Mouse (Mus musculus) lung, postnatal 10 days (tissue): Measurements from ENCODE around the gene Pgm3.
A peak's percentile ranks its signal among the peaks of the same experiment; 100 is the strongest.
"Not testable (repeated sequence)": the region's sequence is repeated elsewhere in the genome, so short reads cannot be mapped to it uniquely, and the experiment has no call there.

Experiments
- DNase-seq: peaks from one replicate; pipeline ENCODE4 v3.0.0; 2021

Pgm3 gene

GRCm38 (mm10) chr9:86571540-86572135 lies at the start of gene Pgm3, which contains the start of gene Rwdd2a:
TSS of gene Pgm3 (minus strand) at chr9:86571842.
TSS of gene Rwdd2a (plus strand) at chr9:86571991.
- peak; percentile 97 for DNase-seq

- no peak for DNase-seq
These were observed 47.9 kb upstream of the Pgm3 start for GRCm38 (mm10) chr9:86619341-86620139.

- DNase-seq = peak; percentile 48
These were observed 46.3 kb upstream of the Pgm3 start for GRCm38 (mm10) chr9:86617837-86618492.

- DNase-seq = no peak
These were observed 44.1 kb upstream of the Pgm3 start for GRCm38 (mm10) chr9:86615765-86616164.

GRCm38 (mm10) chr9:86612091-86612490 lies 40.4 kb upstream of the Pgm3 start:
- DNase-seq = no peak

- peak; percentile 80 for DNase-seq
These were observed 34.1 kb upstream of the Pgm3 start for GRCm38 (mm10) chr9:86605776-86606175.

- DNase-seq = no peak
These were observed 28.2 kb upstream of the Pgm3 start for GRCm38 (mm10) chr9:86599723-86600303.

GRCm38 (mm10) chr9:86596983-86597382 lies 25.3 kb upstream of the Pgm3 start:
- DNase-seq = not testable (repeated sequence)

GRCm38 (mm10) chr9:86594357-86594767 lies 22.7 kb upstream of the Pgm3 start:
- peak; percentile 32 for DNase-seq

GRCm38 (mm10) chr9:86592676-86593668 lies 21.3 kb upstream of the Pgm3 start:
- no peak for DNase-seq

GRCm38 (mm10) chr9:86587019-86587795 lies 15.6 kb upstream of the Pgm3 start:
- DNase-seq = no peak

GRCm38 (mm10) chr9:86583740-86584139 lies 12.1 kb upstream of the Pgm3 start:
- DNase-seq = peak; percentile 78

- DNase-seq = no peak
These were observed 8.0 kb upstream of the Pgm3 start for GRCm38 (mm10) chr9:86579657-86580056.

GRCm38 (mm10) chr9:86575178-86575577 lies 3.5 kb upstream of the Pgm3 start:
- DNase-seq = no peak

- no peak for DNase-seq
These were observed 2.1 kb upstream of the Pgm3 start for GRCm38 (mm10) chr9:86573616-86574303.

- peak; percentile 87 for DNase-seq
These were observed 1.1 kb upstream of the Pgm3 start for GRCm38 (mm10) chr9:86572636-86573291.

GRCm38 (mm10) chr9:86572196-86572595 lies 554 bp upstream of the Pgm3 start:
- DNase-seq = no peak

GRCm38 (mm10) chr9:86570946-86571345 lies 696 bp downstream of the Pgm3 start:
- DNase-seq = no peak

GRCm38 (mm10) chr9:86570261-86570890 lies 1.3 kb downstream of the Pgm3 start:
- DNase-seq = no peak
